Mouse (Mus musculus) regulatory T cell (primary cell): ENCODE measurements around the gene Prkce.

ENCODE experiments used
- in situ Hi-C: fragments of 300-600 bp; cut with MboI, MseI; formaldehyde crosslinking; loops from one replicate; pipeline ENCODE4 v1.15.1; 2025; ENCODE audit warnings: high pct_unique_total_duplicates

The Prkce gene

GRCm38 (mm10) chr17:86505183-86505631, 337.6 kb downstream of the Prkce start, which contains the start of gene Gm10309:
Gm10309 (minus strand) TSS chr17:86505232.
- in situ Hi-C loops = no loop called here

GRCm38 (mm10) chr17:86506881-86507280, 339.3 kb downstream of the Prkce start:
- in situ Hi-C loops = no loop called here

- in situ Hi-C loops = no loop called here
Observed at GRCm38 (mm10) chr17:86507342-86508211, 340.0 kb downstream of the Prkce start.

DNA sequence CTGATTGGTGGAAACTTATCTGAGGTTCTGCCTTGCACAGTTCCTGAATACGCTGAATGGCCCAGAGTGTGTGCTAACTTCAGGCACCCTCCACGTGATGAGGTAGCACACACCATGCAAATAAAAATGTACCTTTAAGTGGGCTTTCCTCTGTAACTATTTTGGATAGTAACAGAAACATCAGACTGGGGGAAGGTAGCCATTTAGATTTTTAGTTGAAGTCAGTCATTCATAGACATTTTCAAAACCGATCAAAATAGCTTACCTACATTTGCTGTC, 340.6 kb downstream of the Prkce start:
- in situ Hi-C loops = no loop called here

DNA sequence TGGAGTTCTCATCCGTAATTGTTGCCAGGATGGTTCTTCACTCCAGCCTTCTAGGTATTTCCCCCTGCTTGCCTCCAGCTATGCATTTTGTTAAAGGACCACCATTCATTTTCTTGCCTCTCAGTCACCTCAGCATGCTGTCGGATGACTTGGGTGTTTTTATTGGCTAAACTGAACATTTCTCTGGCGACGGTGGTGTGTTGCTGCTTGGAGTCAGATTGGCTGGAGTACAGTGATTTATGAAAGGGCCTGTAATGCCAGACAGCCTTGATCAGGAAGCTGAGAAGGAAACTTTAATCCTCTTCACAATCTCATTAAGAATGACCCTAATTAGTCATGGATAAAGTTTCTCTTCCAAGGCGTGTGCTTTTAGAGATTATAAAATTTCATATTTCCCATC, 342.3 kb downstream of the Prkce start:
- in situ Hi-C loops = no loop called here

DNA sequence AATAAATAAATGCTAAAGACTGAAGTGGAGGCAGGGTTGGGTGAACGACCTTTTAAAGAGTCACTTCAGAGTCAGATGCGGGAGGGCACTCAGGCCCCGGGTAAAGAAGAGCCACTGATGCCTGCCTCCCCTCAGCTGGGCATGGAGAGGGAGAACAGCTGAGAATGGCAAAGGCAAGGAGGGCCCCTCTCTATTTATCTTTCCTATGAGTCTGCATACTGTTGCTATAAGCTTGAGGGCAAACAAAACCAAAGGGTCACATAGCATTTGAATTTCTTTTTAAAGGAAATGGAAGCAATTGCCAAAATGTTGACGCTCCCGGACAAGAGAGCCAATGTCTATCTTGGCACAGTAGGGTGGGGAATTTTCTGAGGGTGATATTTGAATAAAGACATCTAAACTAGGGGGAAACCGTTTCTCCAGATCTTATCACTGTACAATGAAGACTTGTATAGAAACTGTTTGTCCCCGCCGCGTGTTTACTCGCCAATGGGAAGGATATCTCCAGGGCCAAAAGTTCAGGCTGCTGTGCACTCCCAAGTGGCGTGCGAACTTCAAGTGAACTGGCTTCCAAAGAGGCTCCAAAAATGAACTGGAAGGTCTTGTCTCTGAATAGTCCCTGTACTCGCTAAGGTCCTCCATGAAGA, 347.5 kb downstream of the Prkce start:
- in situ Hi-C loops = no loop called here

GRCm38 (mm10) chr17:86516630-86517029, 349.0 kb downstream of the Prkce start:
- in situ Hi-C loops = no loop called here

GRCm38 (mm10) chr17:86518604-86519003, 351.0 kb downstream of the Prkce start:
- in situ Hi-C loops = no loop called here

- in situ Hi-C loops = loop anchor here (10.0 kb wide), 1 partner anchor 374 kb away; no protein-coding TSS in a partner anchor
Observed at GRCm38 (mm10) chr17:86521252-86521651, 353.7 kb downstream of the Prkce start.

DNA sequence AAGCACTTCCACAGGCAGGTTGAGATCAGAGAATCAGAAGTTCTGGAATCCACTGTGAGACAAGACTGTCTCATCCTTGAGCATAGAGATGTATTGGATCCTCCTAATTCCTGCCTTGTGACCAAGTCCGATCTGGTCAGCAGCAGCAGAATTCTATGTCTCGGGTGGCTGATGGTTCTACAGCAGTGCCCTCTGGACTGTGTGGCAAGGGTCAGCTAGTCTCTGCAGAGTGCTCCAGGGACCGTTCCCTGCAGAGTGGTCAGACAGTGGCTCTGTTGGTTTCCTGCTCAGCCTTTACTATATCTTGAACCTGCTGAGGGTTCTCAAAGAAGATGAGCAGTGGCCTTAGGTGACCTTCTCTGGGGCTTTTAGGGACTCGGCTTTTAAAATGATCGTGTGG, 355.1 kb downstream of the Prkce start:
- in situ Hi-C loops = loop anchor here (10.0 kb wide), 1 partner anchor 372 kb away; no protein-coding TSS in a partner anchor

DNA sequence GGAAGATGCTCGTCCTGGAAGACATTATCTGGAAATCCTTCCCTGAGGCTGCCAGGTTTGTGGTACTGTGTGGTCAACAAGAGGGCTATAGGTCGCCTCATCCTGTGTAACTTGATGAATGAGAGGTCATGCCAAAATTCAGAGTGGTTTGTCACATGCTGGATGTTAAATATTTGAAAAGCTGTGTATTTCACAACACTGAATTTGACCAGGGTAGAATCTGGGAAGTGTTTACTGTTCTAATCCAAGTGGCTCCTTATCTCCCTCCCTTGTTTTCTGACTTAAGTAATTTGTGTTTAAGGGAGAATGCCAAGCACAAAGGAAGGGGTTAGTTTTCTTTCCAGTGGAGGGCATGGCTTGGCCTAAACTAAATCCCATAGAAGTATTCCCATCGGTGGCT, 355.8 kb downstream of the Prkce start:
- in situ Hi-C loops = loop anchor here (10.0 kb wide), 1 partner anchor 371 kb away; no protein-coding TSS in a partner anchor

GRCm38 (mm10) chr17:86523843-86524242, 356.3 kb downstream of the Prkce start:
- in situ Hi-C loops = loop anchor here (10.0 kb wide), 1 partner anchor 371 kb away; no protein-coding TSS in a partner anchor

DNA sequence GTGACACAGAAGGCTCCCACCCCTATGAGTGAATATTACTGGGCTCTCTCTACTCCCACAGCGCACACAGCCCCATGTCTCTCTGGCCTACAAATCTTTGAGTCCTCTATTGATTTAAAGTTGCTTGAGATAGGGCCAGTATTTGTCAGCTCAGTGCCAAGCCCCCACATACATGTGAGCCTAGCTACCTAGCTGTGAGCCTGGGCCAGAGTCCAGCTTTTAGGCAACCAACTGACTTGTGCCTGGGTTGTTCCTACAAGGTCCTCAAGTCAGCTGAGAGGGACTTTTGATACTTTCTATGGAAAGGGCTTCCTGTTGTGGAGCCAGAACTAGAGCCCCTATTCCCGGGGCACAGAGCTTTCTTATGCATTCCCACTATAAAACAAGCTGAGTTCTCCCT, 357.5 kb downstream of the Prkce start:
- in situ Hi-C loops = loop anchor here (5.0 to 10.0 kb wide), 2 partner anchors 292 to 370 kb away; no protein-coding TSS in a partner anchor

- in situ Hi-C loops = loop anchor here (5.0 to 10.0 kb wide), 2 partner anchors 291 to 369 kb away; no protein-coding TSS in a partner anchor
Observed at GRCm38 (mm10) chr17:86526016-86526415, 358.4 kb downstream of the Prkce start.

DNA sequence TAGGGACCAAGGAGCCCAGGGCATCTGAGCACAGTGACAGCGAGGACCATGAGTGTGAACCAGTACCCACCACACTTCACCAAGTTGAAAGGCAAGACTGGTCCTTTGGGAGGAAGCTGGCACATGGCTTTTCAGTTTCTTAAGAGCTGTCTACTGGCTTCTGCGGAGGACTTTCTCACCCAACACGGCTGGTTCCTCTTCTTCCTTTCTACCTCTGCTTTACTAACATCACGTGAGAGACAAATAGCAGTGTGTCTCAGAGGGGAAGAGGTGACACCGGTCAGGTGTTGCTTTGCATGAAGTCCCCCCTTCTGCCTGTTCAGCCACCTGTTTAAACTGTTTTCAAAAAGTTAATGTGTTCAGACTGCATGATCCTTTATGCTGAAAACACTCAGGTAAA, 359.7 kb downstream of the Prkce start:
- in situ Hi-C loops = loop anchor here (5.0 to 10.0 kb wide), 2 partner anchors 290 to 368 kb away; no protein-coding TSS in a partner anchor

DNA sequence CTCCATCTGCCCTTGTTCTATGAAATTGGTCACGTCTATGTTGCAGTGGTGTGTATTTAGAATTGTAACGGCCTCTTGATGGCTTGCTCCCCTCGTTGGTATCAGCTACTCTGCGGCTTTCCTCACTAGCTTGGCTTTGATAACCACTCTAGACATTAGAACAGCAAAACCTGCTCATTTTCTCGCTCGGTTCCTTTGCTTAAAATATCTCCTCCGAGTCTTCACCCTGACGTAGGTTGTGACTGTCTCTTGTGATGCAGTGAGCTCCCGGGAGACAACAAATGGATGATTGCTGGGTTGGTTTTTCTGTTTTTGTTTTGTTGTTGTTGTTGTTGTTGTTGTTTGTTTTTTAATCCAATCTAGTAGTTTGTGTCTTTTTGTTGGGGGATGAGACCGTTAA, 361.4 kb downstream of the Prkce start:
- in situ Hi-C loops = loop anchor here (5.0 to 10.0 kb wide), 2 partner anchors 288 to 366 kb away; no protein-coding TSS in a partner anchor

- in situ Hi-C loops = loop anchor here (5.0 to 10.0 kb wide), 2 partner anchors 288 to 365 kb away; no protein-coding TSS in a partner anchor
Observed at GRCm38 (mm10) chr17:86529411-86529810, 361.8 kb downstream of the Prkce start.

- in situ Hi-C loops = no loop called here
Observed at GRCm38 (mm10) chr17:86531231-86531630, 363.6 kb downstream of the Prkce start.

- in situ Hi-C loops = no loop called here
Observed at GRCm38 (mm10) chr17:86532783-86533548, 365.4 kb downstream of the Prkce start.

DNA sequence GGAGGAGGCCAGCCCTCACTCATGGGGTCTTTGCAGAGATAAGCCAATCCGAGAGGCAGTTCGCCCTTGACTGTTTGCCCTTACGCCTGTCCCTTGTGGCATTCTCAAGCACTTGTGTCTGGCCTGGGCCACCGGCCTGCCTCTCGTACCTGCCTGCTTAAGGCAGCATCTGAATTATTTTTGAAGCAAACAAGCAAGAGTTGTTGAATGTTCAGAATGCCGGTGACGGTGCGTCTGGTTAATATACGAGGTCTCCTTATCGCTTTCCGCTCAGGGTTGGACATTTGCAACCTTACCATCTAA, 365.9 kb downstream of the Prkce start:
- in situ Hi-C loops = no loop called here

GRCm38 (mm10) chr17:86535096-86535495, 367.5 kb downstream of the Prkce start:
- in situ Hi-C loops = no loop called here
